Comparison of ENCODE assay signal across 14 mouse cellular contexts in genomic region chr19:8789171-8789570, GRCm38 (mm10). TPM values are rescaled to one million over a fixed set of nuclear protein-coding genes. Genes with fewer than 3 reads are reported as not detected.
A peak's percentile ranks its signal among the peaks of the same experiment; 100 is the strongest.
DNase-seq lines count a peak whose midpoint lies in the region; ATAC-seq and TF ChIP-seq lines count a peak whose summit lies in the region.
"Had no signal": no experiment of that assay in that cellular context is flagged by ENCODE, and none has a peak within 500 bp of the region (broad histone marks: within the 10 kb centered on the region; RNA-seq: fewer than 3 reads in every experiment).

No protein-coding gene starts in this region.

- no peak for DNase-seq in limb, embryonic 10.5 days (ENCODE audit: low spot score)
- no peak for DNase-seq in hindbrain, postnatal 0 days (ENCODE audit: low spot score)
- no peak for DNase-seq in thymus, adult 18-20 months
- DNase-seq: adrenal gland, adult 8-10 months; cerebellum, adult 8-10 months; heart, adult 18-20 months; kidney, adult 9 months; lung, postnatal 36 days; thymus, adult 2 months had no signal

- H3K9me3 ChIP-seq in limb, embryonic 12.5 days, result no peaks in the 10 kb centered on the region
- no peaks in the 10 kb centered on the region for H3K9me3 ChIP-seq in limb, embryonic 10.5 days (replicated peaks)
- H3K9me3 ChIP-seq in forebrain, embryonic 13.5 days (replicated peaks), result no peaks in the 10 kb centered on the region
- no peaks in the 10 kb centered on the region for H3K9me3 ChIP-seq in hindbrain, postnatal 0 days (ENCODE audit: low read length)
- no peaks in the 10 kb centered on the region for H3K9me3 ChIP-seq in kidney, embryonic 14.5 days (ENCODE audit: control insufficient read depth, low read length)

- H3K27ac ChIP-seq in limb, embryonic 12.5 days, result 0 out of 2 replicates have a peak overlapping the region, but pooled peaks have one; percentile 2
- H3K27ac ChIP-seq in limb, embryonic 10.5 days, result no peak overlapping the region
- peak overlapping the region; percentile 32 for H3K27ac ChIP-seq in cortical plate, adult 2 months (ENCODE audit: insufficient read depth, low read length)
- H3K27ac ChIP-seq in forebrain, embryonic 13.5 days, result peak overlapping the region; percentile 3; the same call in 1 of the 2 replicates
- H3K27ac ChIP-seq in hindbrain, postnatal 0 days, result peak overlapping the region; percentile 42; the same call in 1 of the 2 replicates
- H3K27ac ChIP-seq in kidney, embryonic 14.5 days (ENCODE audit: low read depth, low read length), result no peak overlapping the region

- 66% methylated on average over 1 of the region's 1 CpGs for WGBS in limb, embryonic 12.5 days
- 69% methylated on average over 1 of the region's 1 CpGs for WGBS in limb, embryonic 10.5 days
- 29% methylated on average over 1 of the region's 1 CpGs for WGBS in forebrain, embryonic 13.5 days
- WGBS in hindbrain, postnatal 0 days, result 40% methylated on average over 1 of the region's 1 CpGs
- WGBS in kidney, embryonic 14.5 days, result 38% methylated on average over 1 of the region's 1 CpGs

- no peaks in the 10 kb centered on the region for H3K27me3 ChIP-seq in limb, embryonic 12.5 days
- no peaks in the 10 kb centered on the region for H3K27me3 ChIP-seq in limb, embryonic 10.5 days (ENCODE audit: low read depth, poor library complexity, severe bottlenecking)
- no peaks in the 10 kb centered on the region for H3K27me3 ChIP-seq in forebrain, embryonic 13.5 days
- no peaks in the 10 kb centered on the region for H3K27me3 ChIP-seq in hindbrain, postnatal 0 days (ENCODE audit: insufficient read depth, low read length)
- no peaks in the 10 kb centered on the region for H3K27me3 ChIP-seq in kidney, embryonic 14.5 days (ENCODE audit: control insufficient read depth, insufficient read depth, low read length)

- peaks cover 28% of the 10 kb centered on the region for H3K36me3 ChIP-seq in limb, embryonic 12.5 days
- peaks cover 38% of the 10 kb centered on the region for H3K36me3 ChIP-seq in limb, embryonic 10.5 days
- H3K36me3 ChIP-seq in forebrain, embryonic 13.5 days (ENCODE audit: poor library complexity, severe bottlenecking), result peaks cover 31% of the 10 kb centered on the region
- H3K36me3 ChIP-seq in hindbrain, postnatal 0 days (ENCODE audit: insufficient read depth, low read length), result peaks cover 13% of the 10 kb centered on the region
- peaks cover 19% of the 10 kb centered on the region for H3K36me3 ChIP-seq in kidney, embryonic 14.5 days (ENCODE audit: control insufficient read depth, insufficient read depth, low read length)

- no peak for TF ChIP-seq POLR2A in cortical plate, adult 2 months (IDR thresholded peaks at IDR 0.05; ENCODE audit: extremely low read depth, insufficient read depth, low read length)

- TF ChIP-seq CTCF in cortical plate, adult 2 months (IDR thresholded peaks at IDR 0.05; ENCODE audit: extremely low read depth, insufficient read depth, low read length), result no peak
- TF ChIP-seq CTCF in hindbrain, postnatal 0 days (IDR thresholded peaks at IDR 0.05; ENCODE audit: low read depth), result no peak

- no peak for ATAC-seq in limb, embryonic 12.5 days (ENCODE audit: insufficient number of reproducible peaks, insufficient read depth, low FRiP score, low TSS enrichment, low read depth)
- ATAC-seq in forebrain, embryonic 13.5 days, result no peak
- ATAC-seq in hindbrain, postnatal 0 days, result no peak
- ATAC-seq in kidney, embryonic 14.5 days (ENCODE audit: low FRiP score, low TSS enrichment), result no peak
- ATAC-seq: inflammation-experienced regulatory T-cells, adult 6 months had no signal

- no peak overlapping the region for H3K4me3 ChIP-seq in limb, embryonic 12.5 days (replicated peaks)
- H3K4me3 ChIP-seq in limb, embryonic 10.5 days, result no peak overlapping the region
- no peak overlapping the region for H3K4me3 ChIP-seq in cortical plate, adult 2 months (ENCODE audit: insufficient read depth, low read length)
- no peak overlapping the region for H3K4me3 ChIP-seq in forebrain, embryonic 13.5 days
- no peak overlapping the region for H3K4me3 ChIP-seq in hindbrain, postnatal 0 days (ENCODE audit: low read length)
- no peak overlapping the region for H3K4me3 ChIP-seq in kidney, embryonic 14.5 days (ENCODE audit: low read length)

- H3K4me2 ChIP-seq in limb, embryonic 12.5 days, result no peak overlapping the region
- no peak overlapping the region for H3K4me2 ChIP-seq in forebrain, embryonic 13.5 days
- no peak overlapping the region for H3K4me2 ChIP-seq in hindbrain, postnatal 0 days (ENCODE audit: low read depth, low read length)
- no peak overlapping the region for H3K4me2 ChIP-seq in kidney, embryonic 14.5 days (replicated peaks; ENCODE audit: low read depth, low read length)

- H3K9ac ChIP-seq in limb, embryonic 12.5 days (replicated peaks), result no peak overlapping the region
- H3K9ac ChIP-seq in forebrain, embryonic 13.5 days, result no peak overlapping the region
- no peak overlapping the region for H3K9ac ChIP-seq in hindbrain, postnatal 0 days (replicated peaks; ENCODE audit: low read length)
- no peak overlapping the region for H3K9ac ChIP-seq in kidney, embryonic 14.5 days (ENCODE audit: low read depth, low read length)

- peaks cover 10% of the 10 kb centered on the region for H3K4me1 ChIP-seq in limb, embryonic 12.5 days (replicated peaks)
- peaks cover 19% of the 10 kb centered on the region for H3K4me1 ChIP-seq in limb, embryonic 10.5 days
- peaks cover 6% of the 10 kb centered on the region; the same call in 1 of the 2 replicates for H3K4me1 ChIP-seq in cortical plate, adult 2 months (ENCODE audit: control insufficient read depth, insufficient read depth, low read length)
- H3K4me1 ChIP-seq in forebrain, embryonic 13.5 days, result peaks cover 15% of the 10 kb centered on the region
- no peaks in the 10 kb centered on the region for H3K4me1 ChIP-seq in hindbrain, postnatal 0 days (ENCODE audit: insufficient read depth, low read length)
- 0 out of 2 replicates have a peak, but pooled peaks cover 6% of the 10 kb centered on the region for H3K4me1 ChIP-seq in kidney, embryonic 14.5 days (ENCODE audit: control insufficient read depth, insufficient read depth, low read length)

RNA-seq across cellular contexts. Expression of gene Taf6l, which starts 3.0 kb away (rescaled TPM):
- polyA plus RNA-seq in limb, embryonic 12.5 days (2016; fragmentation: Nextera tagmentation; extraction: Ambion mirVana), result 38.8 and 41.8 TPM in 2 replicates
- 44.2 and 47.0 TPM in 2 replicates for polyA plus RNA-seq in limb, embryonic 10.5 days (2016; fragmentation: Nextera tagmentation; extraction: Ambion mirVana)
- polyA plus RNA-seq in cortical plate, adult 2 months (2012; rRNA removed), result 15.1 and 15.5 TPM in 2 replicates
- polyA plus RNA-seq in forebrain, embryonic 13.5 days (2015; fragmentation: Nextera tagmentation; extraction: Ambion mirVana), result 30.1 and 33.0 TPM in 2 replicates
- 30.1 and 38.9 TPM in 2 replicates for total RNA-seq in hindbrain, postnatal 0 days (2014; rRNA removed)
- 23.3 and 25.9 TPM in 2 replicates for polyA plus RNA-seq in hindbrain, postnatal 0 days (2015; fragmentation: Nextera tagmentation; extraction: Ambion mirVana)
- polyA plus RNA-seq in kidney, embryonic 14.5 days (2014; fragmentation: Nextera tagmentation; extraction: Ambion mirVana), result 21.7 and 22.9 TPM in 2 replicates

RNA-seq across cellular contexts. Expression of gene Polr2g, which starts 9.2 kb away (rescaled TPM):
- 174 and 189 TPM in 2 replicates for polyA plus RNA-seq in limb, embryonic 12.5 days (2016; fragmentation: Nextera tagmentation; extraction: Ambion mirVana)
- polyA plus RNA-seq in limb, embryonic 10.5 days (2016; fragmentation: Nextera tagmentation; extraction: Ambion mirVana), result 206 and 216 TPM in 2 replicates
- polyA plus RNA-seq in cortical plate, adult 2 months (2012; rRNA removed), result 177 and 184 TPM in 2 replicates
- polyA plus RNA-seq in forebrain, embryonic 13.5 days (2015; fragmentation: Nextera tagmentation; extraction: Ambion mirVana), result 174 and 190 TPM in 2 replicates
- 52.7 and 78.3 TPM in 2 replicates for total RNA-seq in hindbrain, postnatal 0 days (2014; rRNA removed)
- polyA plus RNA-seq in hindbrain, postnatal 0 days (2015; fragmentation: Nextera tagmentation; extraction: Ambion mirVana), result 171 and 178 TPM in 2 replicates
- polyA plus RNA-seq in kidney, embryonic 14.5 days (2014; fragmentation: Nextera tagmentation; extraction: Ambion mirVana), result 188 and 230 TPM in 2 replicates

RNA-seq across cellular contexts. Expression of gene Zbtb3, which starts 13.2 kb away (rescaled TPM):
- 6.1 and 6.2 TPM in 2 replicates for polyA plus RNA-seq in limb, embryonic 12.5 days (2016; fragmentation: Nextera tagmentation; extraction: Ambion mirVana)
- 5.9 and 6.1 TPM in 2 replicates for polyA plus RNA-seq in limb, embryonic 10.5 days (2016; fragmentation: Nextera tagmentation; extraction: Ambion mirVana)
- polyA plus RNA-seq in cortical plate, adult 2 months (2012; rRNA removed), result 4.0 TPM in 2 replicates
- polyA plus RNA-seq in forebrain, embryonic 13.5 days (2015; fragmentation: Nextera tagmentation; extraction: Ambion mirVana), result 7.9 and 8.5 TPM in 2 replicates
- total RNA-seq in hindbrain, postnatal 0 days (2014; rRNA removed), result 5.0 and 7.5 TPM in 2 replicates
- polyA plus RNA-seq in hindbrain, postnatal 0 days (2015; fragmentation: Nextera tagmentation; extraction: Ambion mirVana), result 4.4 and 4.7 TPM in 2 replicates
- polyA plus RNA-seq in kidney, embryonic 14.5 days (2014; fragmentation: Nextera tagmentation; extraction: Ambion mirVana), result 4.0 and 5.1 TPM in 2 replicates

RNA-seq across cellular contexts. Expression of gene Tmem179b, which starts 14.9 kb away (rescaled TPM):
- polyA plus RNA-seq in limb, embryonic 12.5 days (2016; fragmentation: Nextera tagmentation; extraction: Ambion mirVana), result 50.2 and 51.5 TPM in 2 replicates
- 41.3 and 43.7 TPM in 2 replicates for polyA plus RNA-seq in limb, embryonic 10.5 days (2016; fragmentation: Nextera tagmentation; extraction: Ambion mirVana)
- polyA plus RNA-seq in cortical plate, adult 2 months (2012; rRNA removed), result 18.7 and 18.8 TPM in 2 replicates
- polyA plus RNA-seq in forebrain, embryonic 13.5 days (2015; fragmentation: Nextera tagmentation; extraction: Ambion mirVana), result 35.9 and 36.5 TPM in 2 replicates
- 29.5 and 31.0 TPM in 2 replicates for total RNA-seq in hindbrain, postnatal 0 days (2014; rRNA removed)
- 27.0 and 27.7 TPM in 2 replicates for polyA plus RNA-seq in hindbrain, postnatal 0 days (2015; fragmentation: Nextera tagmentation; extraction: Ambion mirVana)
- 80.4 and 91.0 TPM in 2 replicates for polyA plus RNA-seq in kidney, embryonic 14.5 days (2014; fragmentation: Nextera tagmentation; extraction: Ambion mirVana)

RNA-seq across cellular contexts. Expression of gene Tmem223, which starts 18.4 kb away (rescaled TPM):
- 206 and 215 TPM in 2 replicates for polyA plus RNA-seq in limb, embryonic 12.5 days (2016; fragmentation: Nextera tagmentation; extraction: Ambion mirVana)
- 181 and 183 TPM in 2 replicates for polyA plus RNA-seq in limb, embryonic 10.5 days (2016; fragmentation: Nextera tagmentation; extraction: Ambion mirVana)
- 134 and 142 TPM in 2 replicates for polyA plus RNA-seq in cortical plate, adult 2 months (2012; rRNA removed)
- 260 and 261 TPM in 2 replicates for polyA plus RNA-seq in forebrain, embryonic 13.5 days (2015; fragmentation: Nextera tagmentation; extraction: Ambion mirVana)
- 269 and 347 TPM in 2 replicates for total RNA-seq in hindbrain, postnatal 0 days (2014; rRNA removed)
- 233 and 258 TPM in 2 replicates for polyA plus RNA-seq in hindbrain, postnatal 0 days (2015; fragmentation: Nextera tagmentation; extraction: Ambion mirVana)
- 232 and 238 TPM in 2 replicates for polyA plus RNA-seq in kidney, embryonic 14.5 days (2014; fragmentation: Nextera tagmentation; extraction: Ambion mirVana)

Comparison
In these comparisons a context has a peak if more than half of its experiments do, and no peak if none do; other contexts are left out.
1. H3K27ac ChIP-seq: peak in limb, embryonic 12.5 days (single experiment), cortical plate, adult 2 months (single experiment), forebrain, embryonic 13.5 days (single experiment) and hindbrain, postnatal 0 days (single experiment); none in limb, embryonic 10.5 days (single experiment) and kidney, embryonic 14.5 days (single experiment).